Mouse (Mus musculus): ENCODE data around the gene Gm28576. TPM values are rescaled to one million over a fixed set of nuclear protein-coding genes. Genes with fewer than 3 reads are reported as not detected.
"Not testable (repeated sequence)": the region's sequence is repeated elsewhere in the genome, so short reads cannot be mapped to it uniquely, and the experiment has no call there.

The Gm28576 gene
- not detected in 2 replicates for polyA plus RNA-seq (2015; fragmentation: Nextera tagmentation; extraction: Ambion mirVana)

- not testable (repeated sequence) for ATAC-seq (replicated peaks; ENCODE audit: low FRiP score); H3K9ac ChIP-seq; H3K36me3 ChIP-seq; H3K27me3 ChIP-seq; H3K27ac ChIP-seq; H3K4me2 ChIP-seq; H3K9me3 ChIP-seq (replicated peaks); H3K4me1 ChIP-seq; H3K4me3 ChIP-seq (replicated peaks)
- no CpG with 5 or more reads among the region's 8 CpGs for WGBS
These were observed at the start of gene Gm28576 for GRCm38 (mm10) chrY:7722641-7723040. Gene Gm28576 (plus strand): TSS chrY:7722941.

Other genes with a start within 250 kb of the Gm28576 start
- gene Gm20826, start 84.5 kb upstream of the Gm28576 start, polyA plus RNA-seq (2015; fragmentation: Nextera tagmentation; extraction: Ambion mirVana), result 0.04 TPM in 1 of 2 replicates, not detected in the other

All from kidney, embryonic 15.5 days (tissue).